Mouse (Mus musculus) ES-E14 (cell line): ENCODE measurements around the gene Thap3. TPM values are rescaled to one million over a fixed set of nuclear protein-coding genes. Genes with fewer than 3 reads are reported as not detected.

Experiments
- DNase-seq: peaks from one replicate; pipeline ENCODE4 v3.0.0-alpha.2; 2013; ENCODE audit warnings: low read depth, low spot score
- H3K27ac ChIP-seq: 2 replicates; pipeline ENCODE4 v1.5.1; 2012; ENCODE audit warnings: low read depth, mild to moderate bottlenecking, low read length, moderate library complexity, mixed read lengths; ENCODE audit not compliant: poor library complexity, insufficient read depth, severe bottlenecking
- H3K36me3 ChIP-seq: 2 replicates; pipeline ENCODE4 v1.6.1; 2012; ENCODE audit warnings: mild to moderate bottlenecking, low read length, moderate library complexity, mixed read lengths; ENCODE audit not compliant: control insufficient read depth, poor library complexity, insufficient read depth, severe bottlenecking
- H3K4me1 ChIP-seq, 2 experiments: fragments of 150-350 bp in 1 of 2; sonication (generic) in 1 of 2; 2 replicates each; pipeline ENCODE4 v1.6.1; 2012; ENCODE audit warnings: low read length in 2 of 2, mild to moderate bottlenecking in 1 of 2, mixed read lengths in 1 of 2; ENCODE audit not compliant: control insufficient read depth in 2 of 2, insufficient read depth in 2 of 2, poor library complexity in 1 of 2
- H3K4me3 ChIP-seq, 2 experiments: fragments of 150-350 bp in 1 of 2; sonication (generic) in 1 of 2; 2 replicates each; pipeline ENCODE4 v1.5.1; 2012; ENCODE audit warnings: low read length in 2 of 2, low read depth in 1 of 2, mild to moderate bottlenecking in 1 of 2, mixed read lengths in 1 of 2; ENCODE audit not compliant: insufficient read depth in 1 of 2, poor library complexity in 1 of 2, severe bottlenecking in 1 of 2
- H3K9ac ChIP-seq: 2 replicates; pipeline ENCODE4 v1.6.1; 2012; ENCODE audit warnings: low read depth, mild to moderate bottlenecking, low read length, mixed read lengths; ENCODE audit not compliant: poor library complexity, insufficient read depth, severe bottlenecking
- H3K9me3 ChIP-seq: fragments of 150-350 bp; sonication (generic); 2 replicates; pipeline ENCODE4 v1.6.1; 2012; ENCODE audit warnings: low read depth, mild to moderate bottlenecking, low read length; ENCODE audit not compliant: control insufficient read depth, insufficient read depth
- CHD2 ChIP-seq: IDR thresholded peaks from 2 replicates; pipeline ENCODE4 v1.6.1; 2014; ENCODE audit warnings: mild to moderate bottlenecking, low read depth, low read length, inconsistent platforms
- HCFC1 ChIP-seq: IDR thresholded peaks from 2 replicates; pipeline ENCODE4 v1.6.1; 2012; ENCODE audit warnings: low read length, inconsistent platforms, borderline replicate concordance; ENCODE audit not compliant: insufficient read depth
- MAFK ChIP-seq: IDR thresholded peaks from 2 replicates; pipeline ENCODE4 v1.6.1; 2014; ENCODE audit warnings: mild to moderate bottlenecking, low read depth, low read length, inconsistent platforms; ENCODE audit not compliant: insufficient read depth
- ZC3H11A ChIP-seq: IDR thresholded peaks from 2 replicates; pipeline ENCODE4 v1.6.1; 2012; ENCODE audit warnings: low read depth, mild to moderate bottlenecking, inconsistent platforms, low read length, borderline replicate concordance
- ZNF384 ChIP-seq: IDR thresholded peaks from 2 replicates; pipeline ENCODE4 v1.6.1; 2012; ENCODE audit warnings: low read depth, low read length, inconsistent platforms
- in situ Hi-C, 2 experiments: fragments of 600-800 bp; cut with MboI; formaldehyde crosslinking; loops; one replicate each; pipeline ENCODE4 v1.15.1; 2025; ENCODE audit warnings: low sequenced_read_pairs in 2 of 2, inconsistent platforms in 1 of 2; ENCODE audit not compliant: unreplicated experiment in 2 of 2
- total RNA-seq: library from RNA; depleted of rRNA; stranded (reverse); fragments of 300-350 nt; gene quantifications from 2 replicates; pipeline ENCODE4 v1.2.3, GENCODE M21; 2012

Gene Thap3
- total RNA-seq, 1 experiment = 7.6 TPM

- Histone ChIP-seq H3K4me1 (peaks cover 0 to 14% of the 10 kb centered on the region in 2 experiments; a peak in 2 of 4 replicates), H3K9ac (no peak overlapping the region), H3K36me3 (peaks cover 30% of the 10 kb centered on the region), H3K9me3 (no peaks in the 10 kb centered on the region), H3K4me3 (no peak overlapping the region), H3K27ac (no peak overlapping the region)
- TF ChIP-seq ZC3H11A = no peak
- TF ChIP-seq CHD2 = no peak
- no peak for TF ChIP-seq MAFK
- TF ChIP-seq ZNF384 = no peak
- TF ChIP-seq HCFC1 = no peak
- DNase-seq = no peak
- in situ Hi-C loops = no loop called here
Observed at GRCm38 (mm10) chr4:151993035-151993434, 4.2 kb upstream of the Thap3 start.

GRCm38 (mm10) chr4:151992091-151992490, 3.3 kb upstream of the Thap3 start:
- peaks cover 0 to 15% of the 10 kb centered on the region in 2 experiments; a peak in 2 of 4 replicates for H3K4me1 ChIP-seq
- H3K9ac ChIP-seq = no peak overlapping the region

GRCm38 (mm10) chr4:151989110-151989488, 302 bp upstream of the Thap3 start:
- TF ChIP-seq CHD2 (no peak), HCFC1 (no peak), MAFK (no peak), ZC3H11A (no peak), ZNF384 (no peak)
- Histone ChIP-seq H3K4me3 (peak overlapping the region in 1 of 2 experiments; percentile 97; a peak in 2 of 4 replicates), H3K9ac (no peak overlapping the region), H3K9me3 (no peaks in the 10 kb centered on the region), H3K4me1 (peaks cover 0 to 29% of the 10 kb centered on the region in 2 experiments; a peak in 3 of 4 replicates), H3K36me3 (peaks cover 33% of the 10 kb centered on the region), H3K27ac (no peak overlapping the region)
- no peak for DNase-seq
- in situ Hi-C loops = no loop called here

More at GRCm38 (mm10) chr4:151992091-151992490, 3.3 kb upstream of the Thap3 start:
- Histone ChIP-seq H3K4me3 (no peak overlapping the region), H3K36me3 (peaks cover 30% of the 10 kb centered on the region), H3K9me3 (no peaks in the 10 kb centered on the region), H3K27ac (no peak overlapping the region)
- in situ Hi-C loops = no loop called here
- DNase-seq = no peak
- no peak for TF ChIP-seq ZNF384
- TF ChIP-seq MAFK = no peak
- TF ChIP-seq ZC3H11A = no peak
- no peak for TF ChIP-seq CHD2
- TF ChIP-seq HCFC1 = no peak

- in situ Hi-C loops = no loop called here
- H3K9me3 ChIP-seq = no peaks in the 10 kb centered on the region
- DNase-seq = no peak
- H3K36me3 ChIP-seq = peaks cover 29% of the 10 kb centered on the region
- H3K4me3 ChIP-seq = peak overlapping the region; percentile 89 to 97
- TF ChIP-seq CHD2 = no peak
- no peak for TF ChIP-seq HCFC1
- TF ChIP-seq ZC3H11A = no peak
- TF ChIP-seq ZNF384 = no peak
- TF ChIP-seq MAFK = no peak
- H3K4me1 ChIP-seq = peaks cover 0 to 34% of the 10 kb centered on the region in 2 experiments; a peak in 3 of 4 replicates
- H3K9ac ChIP-seq = peak overlapping the region; percentile 82; the same call in 1 of the 2 replicates
- H3K27ac ChIP-seq = no peak overlapping the region
Observed at GRCm38 (mm10) chr4:151988014-151988341, 819 bp downstream of the Thap3 start.

- H3K9ac ChIP-seq = no peak overlapping the region
- peaks cover 19% of the 10 kb centered on the region for H3K36me3 ChIP-seq
- H3K4me3 ChIP-seq = no peak overlapping the region
- in situ Hi-C loops = no loop called here
- H3K27ac ChIP-seq = no peak overlapping the region
- H3K4me1 ChIP-seq = peaks cover 0 to 34% of the 10 kb centered on the region in 2 experiments; a peak in 3 of 4 replicates
- H3K9me3 ChIP-seq = no peaks in the 10 kb centered on the region
- no peak for TF ChIP-seq MAFK
- no peak for TF ChIP-seq ZC3H11A
- no peak for TF ChIP-seq HCFC1
- TF ChIP-seq CHD2 = no peak
- TF ChIP-seq ZNF384 = no peak
- DNase-seq = no peak
Observed at GRCm38 (mm10) chr4:151986650-151987049, 2.1 kb downstream of the Thap3 start.
